Mouse (Mus musculus): ENCODE measurements around the gene Calhm5.

DNA sequence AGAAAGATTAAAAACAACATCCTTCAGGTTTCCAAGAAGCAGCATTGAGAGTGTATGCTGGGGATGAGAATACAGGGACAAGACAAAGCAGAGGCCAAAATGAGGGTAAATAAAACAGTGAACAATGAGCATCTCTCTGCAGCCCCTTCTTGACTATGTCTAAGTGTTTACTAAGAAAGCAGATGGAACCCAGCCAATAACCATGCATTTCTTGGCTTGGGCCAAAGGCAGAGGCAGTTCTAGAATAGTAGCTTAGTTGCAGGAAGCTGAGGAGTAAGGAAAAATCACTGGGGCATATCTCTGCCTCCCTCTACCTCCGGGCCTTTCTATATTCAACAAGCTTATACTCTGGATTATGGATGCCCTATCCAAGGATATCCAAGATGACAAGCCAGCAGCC lies 5.8 kb downstream of the Calhm5 start:
- TF ChIP-seq CTCF (IDR thresholded peaks at IDR 0.05; ENCODE audit: control insufficient read depth, insufficient read depth, low read length) (no peak), POLR2A (IDR thresholded peaks at IDR 0.05; ENCODE audit: borderline replicate concordance, control insufficient read depth, low read depth, low read length) (no peak)

All from bone marrow, adult 2 months (tissue).